Comparison of ENCODE assay signal across 8 mouse cellular contexts in genomic region chr11:75178672-75179208, GRCm38 (mm10). TPM values are rescaled to one million over a fixed set of nuclear protein-coding genes. Genes with fewer than 3 reads are reported as not detected.
DNase-seq lines count a peak whose midpoint lies in the region.

Ovca2 (minus strand) TSS chr11:75178835.

- no peaks in the 10 kb centered on the region for H3K9me3 ChIP-seq in megakaryocyte, embryonic 14.5 days

- peaks cover 5% of the 10 kb centered on the region for H3K27me3 ChIP-seq in megakaryocyte, embryonic 14.5 days (replicated peaks)

- peak; percentile 93 for DNase-seq in adrenal gland, adult 2 months
- peak; percentile 96 for DNase-seq in embryo, embryonic 11 days
- DNase-seq in gastrocnemius, postnatal 14 days: peak; percentile 90
- peak; percentile 95 for DNase-seq in induced T-regulatory cell, adult 2 months (ENCODE audit: low read depth)
- peak; percentile 83 to 87 for DNase-seq in left cerebral cortex, adult 8-10 months (ENCODE audit: low spot score in 2 of 2)
- peak; percentile 94 for DNase-seq in right cerebral cortex, postnatal 10 days (ENCODE audit: low spot score in 2 of 2)
- DNase-seq in urinary bladder, postnatal 14 days (ENCODE audit: low spot score): peak; percentile 90

- peaks cover 26% of the 10 kb centered on the region for H3K4me1 ChIP-seq in megakaryocyte, embryonic 14.5 days

- intact Hi-C loops in gastrocnemius, postnatal 14 days (cut with DNase I; ENCODE audit: low total_unique reads): no loop called here

- peak within 1 kb of the TSS; percentile 96 for H3K4me3 ChIP-seq in megakaryocyte, embryonic 14.5 days (replicated peaks)

- peaks cover 57% of the 10 kb centered on the region for H3K36me3 ChIP-seq in megakaryocyte, embryonic 14.5 days (replicated peaks; ENCODE audit: low read length)

RNA-seq across cellular contexts. Expression of gene Ovca2, which starts in this region (rescaled TPM):
- 10 to 100 TPM; 20.4 to 26.5 TPM for total RNA-seq in adrenal gland, adult 2 months (2021)
- polyA plus RNA-seq in adrenal gland, adult 2 months (2012; rRNA removed): 7.0 and 7.4 TPM in 2 replicates
- total RNA-seq in gastrocnemius, postnatal 14 days (2021): 1 to 10 TPM; 3.6 to 4.1 TPM
- 10 to 100 TPM; 12.8 to 13.5 (median 13.2) TPM for total RNA-seq in left cerebral cortex, adult 8-10 months (2022)
- 1.1 and 4.0 TPM in 2 replicates for polyA plus RNA-seq in megakaryocyte, embryonic 14.5 days (2012; ENCODE audit: insufficient read depth, low replicate concordance)

Comparison
In these comparisons a context has a peak if more than half of its experiments do, and no peak if none do; other contexts are left out.
1. Peak in every context shown above with its lines: DNase-seq and H3K4me3 ChIP-seq.